Mouse (Mus musculus): ENCODE measurements around the gene Evl. TPM values are rescaled to one million over a fixed set of nuclear protein-coding genes. Genes with fewer than 3 reads are reported as not detected.

Gene Evl
- polyA plus RNA-seq, 1 experiment = 178 TPM

DNA sequence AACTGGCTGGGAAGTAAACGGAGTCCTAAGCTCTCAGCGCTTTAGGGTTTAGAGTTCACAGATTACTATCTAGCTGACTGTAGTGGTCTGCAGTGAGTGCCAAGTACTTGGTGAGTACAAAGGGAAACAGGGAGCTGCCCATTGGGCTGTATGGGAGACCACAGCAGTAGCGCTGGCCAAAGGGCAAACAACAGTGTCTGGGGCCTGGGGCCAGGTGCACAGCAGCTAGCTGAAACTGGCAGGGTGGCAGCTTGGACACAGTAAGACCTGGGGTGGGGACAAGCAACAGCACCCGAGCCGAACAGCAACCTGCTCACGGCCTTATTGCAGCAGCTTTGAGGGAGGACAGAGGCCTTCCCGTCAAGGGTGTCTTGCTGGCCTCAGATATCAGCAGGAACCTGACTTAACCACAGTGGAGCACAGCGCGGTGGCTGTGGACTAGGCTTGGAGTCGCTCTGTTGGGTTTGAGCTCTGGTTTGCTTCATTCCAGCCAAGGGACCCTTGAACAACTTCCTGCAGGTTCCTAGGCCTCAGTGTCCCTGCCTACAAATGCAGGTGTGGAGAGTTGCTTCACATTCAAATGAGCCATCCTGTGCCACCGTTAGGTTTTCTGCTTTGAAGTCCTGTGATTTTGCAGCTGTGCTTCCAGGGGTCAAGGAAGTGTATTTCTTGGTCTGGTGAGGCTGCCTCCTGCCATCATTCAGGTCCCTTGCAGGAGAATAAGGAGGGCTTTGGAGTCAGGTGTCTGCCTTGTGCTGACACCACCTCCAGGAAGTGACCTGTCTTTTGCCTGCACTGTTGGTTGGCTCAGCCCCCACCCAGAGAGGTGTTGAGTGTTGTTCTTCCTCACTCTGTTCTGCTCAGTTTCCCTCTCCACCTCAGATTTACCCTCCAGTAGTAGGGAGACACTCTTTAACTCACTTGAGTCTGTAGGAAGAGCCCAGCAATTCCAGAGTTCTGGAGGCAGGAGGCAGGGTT is 99.1 kb downstream of the Evl start:
- Histone ChIP-seq H3K27ac (ENCODE audit: insufficient read depth, low read length) (no peak overlapping the region), H3K4me3 (ENCODE audit: insufficient read depth, low read length) (no peak overlapping the region), H3K4me1 (ENCODE audit: control insufficient read depth, insufficient read depth, low read length) (peaks cover 7% of the 10 kb centered on the region)
- TF ChIP-seq POLR2A (IDR thresholded peaks at IDR 0.05; ENCODE audit: extremely low read depth, insufficient read depth, low read length) (no peak), CTCF (IDR thresholded peaks at IDR 0.05; ENCODE audit: extremely low read depth, insufficient read depth, low read length) (no peak)

DNA sequence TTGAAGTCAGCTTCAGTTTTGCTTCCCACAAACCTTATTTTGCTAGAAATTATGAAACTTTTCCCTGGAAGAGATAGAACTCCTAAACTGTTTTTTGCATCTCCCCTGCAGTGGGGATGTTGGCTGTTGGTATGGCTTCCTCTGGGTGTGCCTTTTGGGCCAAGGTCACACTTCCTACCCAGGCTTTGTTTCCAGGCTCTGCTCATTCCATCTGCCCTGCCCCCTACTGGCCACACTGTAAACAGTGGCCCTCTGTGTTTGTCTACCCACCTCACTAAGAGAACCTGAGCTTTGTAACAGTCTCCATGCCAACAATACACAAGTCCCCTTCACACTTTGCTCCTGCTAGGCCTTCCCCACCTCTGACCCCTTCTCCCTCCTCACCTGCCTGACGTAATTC is 102.8 kb downstream of the Evl start:
- Histone ChIP-seq H3K27ac (ENCODE audit: insufficient read depth, low read length) (no peak overlapping the region), H3K4me1 (ENCODE audit: control insufficient read depth, insufficient read depth, low read length) (peaks cover 5% of the 10 kb centered on the region; the same call in 1 of the 2 replicates), H3K4me3 (ENCODE audit: insufficient read depth, low read length) (no peak overlapping the region)
- TF ChIP-seq CTCF (IDR thresholded peaks at IDR 0.05; ENCODE audit: extremely low read depth, insufficient read depth, low read length) (peak; percentile 57), POLR2A (IDR thresholded peaks at IDR 0.05; ENCODE audit: extremely low read depth, insufficient read depth, low read length) (no peak)

DNA sequence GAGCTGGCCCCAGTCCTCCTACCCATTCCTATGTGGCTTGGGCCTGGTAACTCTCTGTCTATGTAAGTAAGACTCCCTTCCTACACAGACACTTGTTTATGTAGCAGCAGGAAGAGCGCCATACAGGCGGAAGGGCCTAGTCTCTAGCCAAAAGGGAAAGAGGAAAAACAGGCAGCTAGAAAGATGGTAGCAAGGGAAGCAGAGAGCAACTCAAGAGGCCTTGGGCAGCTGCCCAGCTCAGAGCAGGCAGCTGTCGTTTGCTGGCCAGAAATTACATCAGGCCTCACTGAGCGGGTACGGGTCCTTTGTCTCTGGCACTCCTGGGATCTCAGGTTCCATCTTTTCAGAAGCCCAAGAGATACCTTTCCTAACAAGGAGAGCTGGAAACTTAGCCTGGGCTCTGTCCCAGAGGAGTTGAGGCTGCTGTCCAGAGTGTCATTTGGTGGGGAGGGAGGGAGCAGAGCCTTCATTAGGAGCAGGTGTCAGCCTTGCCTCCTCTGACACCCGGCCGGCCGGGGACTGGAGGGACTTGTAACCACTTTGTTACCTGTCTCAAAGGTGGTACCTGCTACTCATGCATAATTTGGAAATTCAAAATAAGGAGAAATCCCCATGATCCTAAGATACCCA is 114.2 kb downstream of the Evl start:
- H3K4me1 ChIP-seq (ENCODE audit: control insufficient read depth, insufficient read depth, low read length) = no peaks in the 10 kb centered on the region
- no peak overlapping the region for H3K4me3 ChIP-seq (ENCODE audit: insufficient read depth, low read length)
- H3K27ac ChIP-seq (ENCODE audit: insufficient read depth, low read length) = no peak overlapping the region
- TF ChIP-seq CTCF (IDR thresholded peaks at IDR 0.05; ENCODE audit: extremely low read depth, insufficient read depth, low read length) = no peak
- TF ChIP-seq POLR2A (IDR thresholded peaks at IDR 0.05; ENCODE audit: extremely low read depth, insufficient read depth, low read length) = no peak

DNA sequence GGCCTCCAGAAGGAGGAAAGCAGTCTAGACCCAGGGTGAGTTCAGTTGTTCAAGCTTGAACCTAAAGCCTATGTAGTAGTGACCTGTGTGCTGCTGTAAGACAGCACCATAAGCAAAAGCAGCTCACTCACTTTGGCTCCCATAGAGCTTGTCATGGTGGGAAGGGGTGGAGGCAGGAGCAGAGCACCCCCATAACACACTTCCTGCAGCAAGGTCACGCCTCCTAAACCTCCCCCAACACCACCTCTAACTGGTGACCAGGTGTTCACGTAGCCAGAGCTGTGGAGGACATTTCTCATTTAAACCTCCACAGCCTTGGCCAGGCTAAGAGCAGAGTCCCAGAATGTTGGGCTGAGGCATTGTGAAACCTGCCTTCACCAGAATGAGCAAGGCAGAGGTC is 117.0 kb downstream of the Evl start:
- Histone ChIP-seq H3K4me3 (ENCODE audit: insufficient read depth, low read length) (no peak overlapping the region), H3K27ac (ENCODE audit: insufficient read depth, low read length) (no peak overlapping the region), H3K4me1 (ENCODE audit: control insufficient read depth, insufficient read depth, low read length) (no peaks in the 10 kb centered on the region; the same call in 1 of the 2 replicates)
- no peak for TF ChIP-seq POLR2A (IDR thresholded peaks at IDR 0.05; ENCODE audit: extremely low read depth, insufficient read depth, low read length)
- TF ChIP-seq CTCF (IDR thresholded peaks at IDR 0.05; ENCODE audit: extremely low read depth, insufficient read depth, low read length) = no peak

DNA sequence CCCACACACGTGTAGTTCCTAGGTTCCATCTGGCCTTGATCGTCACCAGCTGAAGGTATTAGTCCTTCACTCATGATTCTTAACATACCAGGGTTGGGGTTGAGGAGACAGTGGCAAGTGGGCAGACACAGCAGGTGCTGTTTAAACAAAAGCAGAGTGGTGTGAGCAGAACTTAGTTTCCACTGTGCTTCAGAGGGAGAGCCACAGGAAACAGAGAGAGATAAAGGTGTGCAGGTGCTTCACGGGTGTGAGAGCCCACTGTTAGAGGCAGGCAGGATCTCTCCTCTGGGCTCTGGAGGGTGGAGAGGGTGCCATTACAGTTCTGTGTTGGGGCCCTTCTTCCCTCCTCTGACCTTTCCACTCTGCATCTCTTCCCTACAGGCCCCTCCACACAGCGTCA is 118.4 kb downstream of the Evl start:
- Histone ChIP-seq H3K4me3 (ENCODE audit: insufficient read depth, low read length) (no peak overlapping the region), H3K27ac (ENCODE audit: insufficient read depth, low read length) (no peak overlapping the region), H3K4me1 (ENCODE audit: control insufficient read depth, insufficient read depth, low read length) (no peaks in the 10 kb centered on the region; the same call in 1 of the 2 replicates)
- TF ChIP-seq POLR2A (IDR thresholded peaks at IDR 0.05; ENCODE audit: extremely low read depth, insufficient read depth, low read length) = no peak
- TF ChIP-seq CTCF (IDR thresholded peaks at IDR 0.05; ENCODE audit: extremely low read depth, insufficient read depth, low read length) = no peak

DNA sequence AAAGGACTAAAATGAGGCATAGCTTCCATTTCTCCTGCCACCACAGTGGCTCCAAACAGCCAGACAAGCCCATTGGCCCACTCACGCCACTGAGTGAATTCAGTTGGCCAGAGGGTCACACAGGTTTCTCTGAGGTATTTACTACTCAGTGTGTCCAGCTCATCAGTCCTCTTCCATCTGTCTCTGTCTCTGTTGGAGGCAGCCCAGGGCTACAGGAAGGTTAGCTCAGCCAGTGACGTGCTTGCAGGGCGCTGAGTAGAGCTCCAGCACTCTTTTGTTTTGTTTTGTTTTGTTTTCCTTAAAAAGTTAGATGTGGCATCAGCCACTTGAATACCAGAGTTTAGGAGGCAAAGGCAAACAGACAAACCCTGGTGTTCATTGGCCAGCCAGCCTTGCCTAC is 119.0 kb downstream of the Evl start:
- Histone ChIP-seq H3K4me1 (ENCODE audit: control insufficient read depth, insufficient read depth, low read length) (no peaks in the 10 kb centered on the region; the same call in 1 of the 2 replicates), H3K4me3 (ENCODE audit: insufficient read depth, low read length) (no peak overlapping the region), H3K27ac (ENCODE audit: insufficient read depth, low read length) (no peak overlapping the region)
- no peak for TF ChIP-seq CTCF (IDR thresholded peaks at IDR 0.05; ENCODE audit: extremely low read depth, insufficient read depth, low read length)
- TF ChIP-seq POLR2A (IDR thresholded peaks at IDR 0.05; ENCODE audit: extremely low read depth, insufficient read depth, low read length) = no peak

DNA sequence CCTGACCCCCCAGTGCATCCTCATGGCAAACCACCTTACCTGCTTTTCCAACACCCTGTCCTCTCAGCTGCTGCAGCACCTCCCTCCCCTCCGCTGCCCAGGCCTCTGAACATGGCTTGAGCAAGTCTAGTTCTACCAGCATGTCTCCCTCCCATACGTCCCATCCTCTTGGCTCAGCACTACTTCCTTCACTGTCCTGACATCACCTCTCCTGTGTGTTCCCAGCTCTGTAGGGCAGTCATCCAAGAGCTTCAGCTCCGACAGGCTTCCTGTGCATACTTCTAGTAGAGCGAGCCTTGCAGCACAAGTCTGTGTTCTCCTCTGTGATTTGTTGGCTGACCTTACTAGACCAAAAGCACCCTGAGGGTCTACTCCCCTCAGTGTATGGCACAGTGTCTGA is 120.0 kb downstream of the Evl start:
- H3K4me3 ChIP-seq (ENCODE audit: insufficient read depth, low read length) = no peak overlapping the region
- no peaks in the 10 kb centered on the region; the same call in 1 of the 2 replicates for H3K4me1 ChIP-seq (ENCODE audit: control insufficient read depth, insufficient read depth, low read length)
- H3K27ac ChIP-seq (ENCODE audit: insufficient read depth, low read length) = no peak overlapping the region
- TF ChIP-seq CTCF (IDR thresholded peaks at IDR 0.05; ENCODE audit: extremely low read depth, insufficient read depth, low read length) (no peak), POLR2A (IDR thresholded peaks at IDR 0.05; ENCODE audit: extremely low read depth, insufficient read depth, low read length) (no peak)

DNA sequence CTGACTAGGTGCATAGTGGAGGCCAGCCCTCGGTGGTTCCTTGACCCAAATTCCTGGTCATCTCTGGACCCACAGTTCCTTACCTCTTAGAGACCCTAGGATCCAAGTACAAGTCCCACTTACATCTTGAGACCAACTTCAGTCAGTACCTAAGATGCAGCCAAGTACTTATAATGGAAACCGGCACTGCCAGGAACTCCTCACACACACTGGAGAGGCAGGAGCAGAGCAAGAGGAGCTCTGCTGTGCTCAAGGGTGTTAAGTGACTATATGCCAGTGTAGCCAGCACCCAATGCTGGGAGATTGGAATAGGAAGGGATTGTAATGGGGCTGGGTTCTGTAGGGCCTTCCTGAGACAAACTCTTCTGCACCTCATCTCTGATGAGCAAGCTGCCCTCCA is 120.4 kb downstream of the Evl start:
- TF ChIP-seq CTCF (IDR thresholded peaks at IDR 0.05; ENCODE audit: extremely low read depth, insufficient read depth, low read length) (no peak), POLR2A (IDR thresholded peaks at IDR 0.05; ENCODE audit: extremely low read depth, insufficient read depth, low read length) (no peak)
- Histone ChIP-seq H3K4me3 (ENCODE audit: insufficient read depth, low read length) (no peak overlapping the region), H3K27ac (ENCODE audit: insufficient read depth, low read length) (no peak overlapping the region), H3K4me1 (ENCODE audit: control insufficient read depth, insufficient read depth, low read length) (no peaks in the 10 kb centered on the region; the same call in 1 of the 2 replicates)

DNA sequence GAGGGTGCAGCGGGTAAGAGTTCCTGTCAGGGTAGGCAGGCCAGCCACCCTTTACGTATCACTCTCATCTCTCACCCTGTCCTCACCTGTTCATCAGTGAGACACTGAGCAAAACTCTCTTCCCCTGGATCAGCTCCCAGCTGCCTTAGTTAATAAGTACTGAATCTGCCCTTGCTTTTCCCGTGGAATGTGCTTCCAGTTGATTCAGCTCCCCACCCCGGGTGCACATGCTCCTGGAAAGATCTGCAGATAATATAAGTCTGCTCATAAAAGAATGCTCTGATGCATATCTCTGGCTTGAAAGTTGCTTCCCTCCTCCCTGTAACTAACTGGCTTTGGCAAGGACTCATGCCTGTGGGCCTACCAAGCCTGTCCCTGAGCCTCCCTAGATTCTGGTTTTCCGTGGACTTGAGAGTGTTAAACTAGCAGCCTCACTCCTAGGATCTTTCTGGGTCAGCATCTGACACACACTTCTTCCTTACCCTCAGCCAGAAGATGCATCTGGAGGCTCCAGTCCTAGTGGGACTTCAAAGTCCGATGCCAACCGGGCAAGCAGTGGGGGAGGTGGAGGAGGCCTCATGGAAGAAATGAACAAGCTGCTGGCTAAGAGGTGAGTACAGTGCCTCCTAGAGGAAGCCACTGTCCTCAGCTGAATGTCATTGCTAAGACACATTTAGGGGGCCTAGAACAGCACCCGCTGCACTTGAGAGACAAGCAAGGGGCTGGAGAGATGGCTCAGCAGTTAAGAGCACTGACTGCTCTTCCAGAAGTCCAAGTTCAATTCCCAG is 121.3 kb downstream of the Evl start:
- TF ChIP-seq CTCF (IDR thresholded peaks at IDR 0.05; ENCODE audit: extremely low read depth, insufficient read depth, low read length) = peak; percentile 21; the same call in 1 of the 2 replicates
- no peak for TF ChIP-seq POLR2A (IDR thresholded peaks at IDR 0.05; ENCODE audit: extremely low read depth, insufficient read depth, low read length)

More for the DNA sequence above, 121.3 kb downstream of the Evl start:
- H3K4me1 ChIP-seq (ENCODE audit: control insufficient read depth, insufficient read depth, low read length) = no peaks in the 10 kb centered on the region; the same call in 1 of the 2 replicates
- no peak overlapping the region for H3K4me3 ChIP-seq (ENCODE audit: insufficient read depth, low read length)
- H3K27ac ChIP-seq (ENCODE audit: insufficient read depth, low read length) = no peak overlapping the region
